ENCODE assay signal across 30 mouse cellular contexts in genomic region chr11:62981729-62982128, GRCm38 (mm10). TPM values are rescaled to one million over a fixed set of nuclear protein-coding genes. Genes with fewer than 3 reads are reported as not detected.
DNase-seq lines count a peak whose midpoint lies in the region; ATAC-seq and TF ChIP-seq lines count a peak whose summit lies in the region.
"Had no signal": no experiment of that assay in that cellular context is flagged by ENCODE, and none has a peak within 500 bp of the region (broad histone marks: within the 10 kb centered on the region; RNA-seq: fewer than 3 reads in every experiment).

No protein-coding gene starts in this region.

- H3K27me3 ChIP-seq in forebrain, embryonic 14.5 days (replicated peaks; ENCODE audit: control insufficient read depth, insufficient read depth, low read length): no peaks in the 10 kb centered on the region
- H3K27me3 ChIP-seq in forebrain, embryonic 10.5 days (ENCODE audit: poor library complexity, severe bottlenecking): no peaks in the 10 kb centered on the region
- H3K27me3 ChIP-seq in hindbrain, postnatal 0 days (ENCODE audit: insufficient read depth, low read length): no peaks in the 10 kb centered on the region
- no peaks in the 10 kb centered on the region for H3K27me3 ChIP-seq in hindbrain, embryonic 14.5 days (ENCODE audit: control insufficient read depth, insufficient read depth, low read length)
- H3K27me3 ChIP-seq: CH12.LX; forebrain, embryonic 13.5 days; kidney, embryonic 15.5 days; limb, embryonic 13.5 days had no signal

- peak; percentile 18 for DNase-seq in adrenal gland, postnatal 10 days
- no peak for DNase-seq in adrenal gland, postnatal 25 days
- DNase-seq in forebrain, embryonic 14.5 days (ENCODE audit: low spot score): peak; percentile 21
- DNase-seq in forebrain, embryonic 10.5 days (ENCODE audit: extremely low spot score, low spot score): no peak
- DNase-seq in hindbrain, postnatal 0 days (ENCODE audit: low spot score): peak; percentile 46
- no peak for DNase-seq in hindbrain, embryonic 14.5 days (ENCODE audit: low spot score)
- peak; percentile 40 for DNase-seq in 3T3-L1 (ENCODE audit: low read depth, low spot score)
- no peak for DNase-seq in urinary bladder, adult 2 months (ENCODE audit: low spot score)
- DNase-seq: adrenal gland, postnatal 14 days; cerebellum, adult 11 months; gastrocnemius, adult 2 months; kidney, adult 11 months; layer of hippocampus, postnatal 36 days; thymus, postnatal 14 days had no signal

- H3K4me2 ChIP-seq in forebrain, embryonic 14.5 days (ENCODE audit: low read length): no peak overlapping the region
- H3K4me2 ChIP-seq in hindbrain, postnatal 0 days (ENCODE audit: low read depth, low read length): no peak overlapping the region
- H3K4me2 ChIP-seq in hindbrain, embryonic 14.5 days (replicated peaks): no peak overlapping the region
- H3K4me2 ChIP-seq: forebrain, embryonic 13.5 days; heart, embryonic 11.5 days; kidney, embryonic 15.5 days; limb, embryonic 13.5 days; liver, embryonic 12.5 days; midbrain, embryonic 12.5 days had no signal

- WGBS in forebrain, embryonic 14.5 days: 67% methylated on average over 3 of the region's 3 CpGs
- WGBS in forebrain, embryonic 10.5 days: 92% methylated on average over 3 of the region's 3 CpGs
- WGBS in hindbrain, postnatal 0 days: 44% methylated on average over 3 of the region's 3 CpGs
- WGBS in hindbrain, embryonic 14.5 days: 64% methylated on average over 3 of the region's 3 CpGs

- peaks cover 14% of the 10 kb centered on the region; the same call in 1 of the 2 replicates for H3K4me1 ChIP-seq in forebrain, embryonic 14.5 days (ENCODE audit: control insufficient read depth, insufficient read depth, low read length)
- H3K4me1 ChIP-seq in forebrain, embryonic 10.5 days: peaks cover 36% of the 10 kb centered on the region
- H3K4me1 ChIP-seq in hindbrain, postnatal 0 days (ENCODE audit: insufficient read depth, low read length): peaks cover 5% of the 10 kb centered on the region; the same call in 1 of the 2 replicates
- H3K4me1 ChIP-seq in hindbrain, embryonic 14.5 days (replicated peaks; ENCODE audit: control insufficient read depth, insufficient read depth, low read length): 0 out of 2 replicates have a peak, but pooled peaks cover 4% of the 10 kb centered on the region
- H3K4me1 ChIP-seq: liver, embryonic 12.5 days had no signal

- no peak for TF ChIP-seq CTCF in hindbrain, postnatal 0 days (IDR thresholded peaks at IDR 0.05; ENCODE audit: low read depth)

- H3K36me3 ChIP-seq in forebrain, embryonic 14.5 days (ENCODE audit: control insufficient read depth, insufficient read depth, low read length): no peaks in the 10 kb centered on the region
- no peaks in the 10 kb centered on the region for H3K36me3 ChIP-seq in forebrain, embryonic 10.5 days (replicated peaks)
- no peaks in the 10 kb centered on the region for H3K36me3 ChIP-seq in hindbrain, postnatal 0 days (ENCODE audit: insufficient read depth, low read length)
- H3K36me3 ChIP-seq in hindbrain, embryonic 14.5 days (replicated peaks; ENCODE audit: control insufficient read depth, insufficient read depth): no peaks in the 10 kb centered on the region
- H3K36me3 ChIP-seq: G1E; kidney, embryonic 15.5 days; limb, embryonic 13.5 days; liver, embryonic 12.5 days; midbrain, embryonic 12.5 days had no signal

- no peak overlapping the region for H3K27ac ChIP-seq in forebrain, embryonic 14.5 days (ENCODE audit: low read depth, low read length)
- H3K27ac ChIP-seq in forebrain, embryonic 10.5 days: no peak overlapping the region
- H3K27ac ChIP-seq in hindbrain, postnatal 0 days: no peak overlapping the region
- no peak overlapping the region for H3K27ac ChIP-seq in hindbrain, embryonic 14.5 days
- H3K27ac ChIP-seq: forebrain, embryonic 13.5 days; gastrocnemius, adult 2 months; kidney, embryonic 15.5 days; limb, embryonic 13.5 days; liver, embryonic 12.5 days; midbrain, embryonic 12.5 days had no signal

- H3K9ac ChIP-seq in forebrain, embryonic 14.5 days (ENCODE audit: low read length): no peak overlapping the region
- H3K9ac ChIP-seq in hindbrain, postnatal 0 days (replicated peaks; ENCODE audit: low read length): no peak overlapping the region
- H3K9ac ChIP-seq in hindbrain, embryonic 14.5 days: no peak overlapping the region
- H3K9ac ChIP-seq: forebrain, embryonic 13.5 days; kidney, embryonic 15.5 days; limb, embryonic 13.5 days; liver, embryonic 12.5 days; midbrain, embryonic 12.5 days had no signal

- ATAC-seq in forebrain, embryonic 14.5 days: no peak
- no peak for ATAC-seq in hindbrain, postnatal 0 days
- ATAC-seq in hindbrain, embryonic 14.5 days (ENCODE audit: low FRiP score): no peak
- ATAC-seq: forebrain, embryonic 13.5 days; liver, embryonic 12.5 days had no signal

- no peak overlapping the region for H3K4me3 ChIP-seq in forebrain, embryonic 14.5 days (ENCODE audit: low read depth, low read length)
- H3K4me3 ChIP-seq in forebrain, embryonic 10.5 days: no peak overlapping the region
- H3K4me3 ChIP-seq in hindbrain, postnatal 0 days (ENCODE audit: low read length): no peak overlapping the region
- H3K4me3 ChIP-seq in hindbrain, embryonic 14.5 days (replicated peaks; ENCODE audit: low read length): no peak overlapping the region
- H3K4me3 ChIP-seq: erythroblast, embryonic 14.5 days; forebrain, embryonic 13.5 days; gastrocnemius, adult 2 months; kidney, embryonic 15.5 days; limb, embryonic 13.5 days; liver, embryonic 12.5 days; midbrain, embryonic 12.5 days had no signal

- H3K9me3 ChIP-seq in forebrain, embryonic 14.5 days (replicated peaks; ENCODE audit: control insufficient read depth, low read length): no peaks in the 10 kb centered on the region
- peaks cover 4% of the 10 kb centered on the region; the same call in 1 of the 2 replicates for H3K9me3 ChIP-seq in forebrain, embryonic 10.5 days
- no peaks in the 10 kb centered on the region for H3K9me3 ChIP-seq in hindbrain, postnatal 0 days (ENCODE audit: low read length)
- no peaks in the 10 kb centered on the region for H3K9me3 ChIP-seq in hindbrain, embryonic 14.5 days (ENCODE audit: control insufficient read depth, low read length)
- H3K9me3 ChIP-seq: forebrain, embryonic 13.5 days; G1E; kidney, embryonic 15.5 days; liver, embryonic 12.5 days had no signal

RNA-seq across cellular contexts. Expression of gene Cdrt4, which starts 30.7 kb away (rescaled TPM):
- total RNA-seq in adrenal gland, postnatal 10 days (2021): not detected
- not detected in 2 replicates for total RNA-seq in adrenal gland, postnatal 25 days (2021)
- not detected in 2 replicates for polyA plus RNA-seq in forebrain, embryonic 14.5 days (2014; fragmentation: Nextera tagmentation; extraction: Ambion mirVana)
- not detected in 2 replicates for polyA plus RNA-seq in forebrain, embryonic 10.5 days (2016; fragmentation: Nextera tagmentation; extraction: Ambion mirVana)
- not detected in 2 replicates for total RNA-seq in hindbrain, postnatal 0 days (2014; rRNA removed)
- 0.26 and 0.35 TPM in 2 replicates for polyA plus RNA-seq in hindbrain, postnatal 0 days (2015; fragmentation: Nextera tagmentation; extraction: Ambion mirVana)
- not detected in 2 replicates for polyA plus RNA-seq in hindbrain, embryonic 14.5 days (2014; fragmentation: Nextera tagmentation; extraction: Ambion mirVana)
- polyA plus RNA-seq in urinary bladder, adult 2 months (2012; rRNA removed): 0.10 and 0.28 TPM in 2 replicates
- total RNA-seq: adrenal gland, postnatal 14 days; CH12.LX; gastrocnemius, adult 2 months; heart, postnatal 14 days; left cerebral cortex, postnatal 14 days; megakaryocyte, adult 5-6 weeks had no signal
- polyA plus RNA-seq: cortical plate, adult 2 months; embryonic facial prominence, embryonic 11.5 days; erythroblast, embryonic 14.5 days; forebrain, embryonic 13.5 days; G1E; heart, embryonic 11.5 days; kidney, embryonic 15.5 days; liver, embryonic 12.5 days; midbrain, embryonic 12.5 days; neural tube, embryonic 14.5 days; stomach, embryonic 14.5 days had no signal

Comparison
In these comparisons a context has a peak if more than half of its experiments do, and no peak if none do; other contexts are left out.
1. DNase-seq: peak in adrenal gland, postnatal 10 days (single experiment), forebrain, embryonic 14.5 days (single experiment), hindbrain, postnatal 0 days (single experiment) and 3T3-L1 (single experiment); none in adrenal gland, postnatal 25 days (single experiment), forebrain, embryonic 10.5 days (single experiment), hindbrain, embryonic 14.5 days (single experiment) and urinary bladder, adult 2 months (single experiment).